ENCODE assay signal across 8 mouse cellular contexts in genomic region chr17:13682378-13683026, GRCm38 (mm10).
DNase-seq lines count a peak whose midpoint lies in the region; ATAC-seq and TF ChIP-seq lines count a peak whose summit lies in the region.

No protein-coding gene starts in this region.

- no peaks in the 10 kb centered on the region for H3K27me3 ChIP-seq in forebrain, postnatal 0 days (ENCODE audit: insufficient read depth, low read length)
- H3K27me3 ChIP-seq in kidney, postnatal 0 days (ENCODE audit: insufficient read depth, low read length), result no peaks in the 10 kb centered on the region
- H3K27me3 ChIP-seq in megakaryocyte, embryonic 14.5 days (replicated peaks), result peaks cover 39% of the 10 kb centered on the region

- TF ChIP-seq CTCF in forebrain, postnatal 0 days (IDR thresholded peaks at IDR 0.05; ENCODE audit: low read depth), result no peak
- no peak for TF ChIP-seq CTCF in kidney, postnatal 0 days (IDR thresholded peaks at IDR 0.05; ENCODE audit: low read depth)

- peaks cover 15% of the 10 kb centered on the region for H3K4me1 ChIP-seq in forebrain, postnatal 0 days (ENCODE audit: insufficient read depth)
- peaks cover 7% of the 10 kb centered on the region; the same call in 1 of the 2 replicates for H3K4me1 ChIP-seq in kidney, postnatal 0 days (replicated peaks; ENCODE audit: insufficient read depth, low read length)
- peaks cover 60% of the 10 kb centered on the region for H3K4me1 ChIP-seq in megakaryocyte, embryonic 14.5 days

- peak overlapping the region; percentile 9; the same call in 1 of the 2 replicates for H3K4me3 ChIP-seq in forebrain, postnatal 0 days (ENCODE audit: low read depth, low read length)
- H3K4me3 ChIP-seq in kidney, postnatal 0 days (replicated peaks; ENCODE audit: low read depth, low read length), result peak overlapping the region; percentile 8; the same call in 1 of the 2 replicates
- H3K4me3 ChIP-seq in megakaryocyte, embryonic 14.5 days (replicated peaks), result peak overlapping the region; percentile 89

- H3K36me3 ChIP-seq in forebrain, postnatal 0 days (ENCODE audit: insufficient read depth), result no peaks in the 10 kb centered on the region
- no peaks in the 10 kb centered on the region for H3K36me3 ChIP-seq in kidney, postnatal 0 days (ENCODE audit: insufficient read depth, low read length)
- H3K36me3 ChIP-seq in megakaryocyte, embryonic 14.5 days (replicated peaks; ENCODE audit: low read length), result no peaks in the 10 kb centered on the region

- WGBS in forebrain, postnatal 0 days, result 49% methylated on average over 9 of the region's 9 CpGs
- WGBS in kidney, postnatal 0 days, result 49% methylated on average over 9 of the region's 9 CpGs

- H3K27ac ChIP-seq in forebrain, postnatal 0 days (ENCODE audit: low read depth, low read length), result peak overlapping the region; percentile 62; the same call in 1 of the 2 replicates
- peak overlapping the region; percentile 83 for H3K27ac ChIP-seq in kidney, postnatal 0 days

- no peak for ATAC-seq in forebrain, postnatal 0 days
- ATAC-seq in kidney, postnatal 0 days (replicated peaks; ENCODE audit: low FRiP score, low read depth), result 0 out of 2 replicates have a peak, but pooled peaks have one; percentile 19

- H3K9ac ChIP-seq in forebrain, postnatal 0 days, result no peak overlapping the region
- 0 out of 2 replicates have a peak overlapping the region, but pooled peaks have one; percentile 35 for H3K9ac ChIP-seq in kidney, postnatal 0 days (ENCODE audit: low read depth, low read length)

- peak; percentile 47 for DNase-seq in 416B (ENCODE audit: low read depth)
- DNase-seq in ES-CJ7 (ENCODE audit: low read depth, low spot score), result peak; percentile 54
- no peak for DNase-seq in forebrain, postnatal 0 days
- no peak for DNase-seq in kidney, postnatal 0 days (ENCODE audit: low spot score)
- peak; percentile 54 for DNase-seq in yolk sac, embryonic 10.5 days (ENCODE audit: low spot score)
- no peak for DNase-seq in cerebellum, adult 9-10 months
- DNase-seq in cerebellum, adult 11-12 months, result no peak

- H3K4me2 ChIP-seq in forebrain, postnatal 0 days (ENCODE audit: low read depth), result peak overlapping the region; percentile 21
- H3K4me2 ChIP-seq in kidney, postnatal 0 days (ENCODE audit: low read length), result peak overlapping the region; percentile 41

- H3K9me3 ChIP-seq in forebrain, postnatal 0 days (ENCODE audit: low read length), result no peaks in the 10 kb centered on the region
- no peaks in the 10 kb centered on the region for H3K9me3 ChIP-seq in kidney, postnatal 0 days (replicated peaks; ENCODE audit: low read length)
- H3K9me3 ChIP-seq in megakaryocyte, embryonic 14.5 days, result peaks cover 13% of the 10 kb centered on the region

Comparison
In these comparisons a context has a peak if more than half of its experiments do, and no peak if none do; other contexts are left out.
1. DNase-seq: peak in 416B (single experiment), ES-CJ7 (single experiment) and yolk sac, embryonic 10.5 days (single experiment); none in forebrain, postnatal 0 days (single experiment), kidney, postnatal 0 days (single experiment), cerebellum, adult 9-10 months (single experiment) and cerebellum, adult 11-12 months (single experiment).
2. H3K4me3 ChIP-seq: peak in every context shown above with its lines; median percentile 89 in megakaryocyte, embryonic 14.5 days; 9 in forebrain, postnatal 0 days; 8 in kidney, postnatal 0 days.